Mouse (Mus musculus) lung, postnatal 14 days (tissue): ENCODE data around the gene Arel1.

Experiments used
- DNase-seq: peaks from one replicate; pipeline ENCODE4 v3.0.0; 2021

Gene Arel1

DNA sequence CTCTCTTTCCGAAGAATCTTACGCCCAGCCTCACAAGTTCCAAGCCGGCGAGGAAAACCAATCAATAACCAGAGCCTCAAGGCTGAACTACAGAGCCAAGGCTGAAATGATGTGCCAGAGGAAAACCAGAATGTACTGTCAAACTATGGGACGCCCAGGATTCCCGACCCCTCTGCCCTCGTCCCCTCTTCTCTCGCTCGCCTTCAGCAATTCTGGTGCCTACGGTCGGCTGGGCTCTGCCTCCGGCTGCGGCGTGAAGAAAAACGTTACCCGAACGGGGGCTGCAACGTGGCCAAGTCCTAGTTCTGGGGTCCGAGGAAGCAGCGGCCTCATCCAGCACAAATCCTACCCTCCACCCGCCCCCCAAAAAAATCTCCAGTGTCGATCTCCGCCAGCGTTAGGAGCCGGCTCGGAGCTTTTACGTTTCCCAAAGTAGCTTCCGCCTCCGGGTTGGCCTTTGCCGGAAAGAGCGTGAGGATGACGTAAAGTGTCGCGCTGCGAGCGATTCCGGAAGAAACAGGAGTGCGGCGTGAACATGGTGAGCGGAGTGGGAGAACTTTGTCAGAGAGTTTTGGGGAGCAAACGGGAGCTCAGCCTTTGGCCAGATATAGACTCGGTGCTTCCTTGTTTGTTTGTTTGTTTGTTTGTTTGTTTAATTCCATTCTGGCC, at the start of gene Arel1, which contains the start of gene Fcf1:
Gene Arel1, minus strand, starts transcription at position 473 of the 669 bp plus-strand sequence.
Gene Fcf1, plus strand, starts transcription at position 470 of the 669 bp plus-strand sequence.
- peak; percentile 90 for DNase-seq

DNA sequence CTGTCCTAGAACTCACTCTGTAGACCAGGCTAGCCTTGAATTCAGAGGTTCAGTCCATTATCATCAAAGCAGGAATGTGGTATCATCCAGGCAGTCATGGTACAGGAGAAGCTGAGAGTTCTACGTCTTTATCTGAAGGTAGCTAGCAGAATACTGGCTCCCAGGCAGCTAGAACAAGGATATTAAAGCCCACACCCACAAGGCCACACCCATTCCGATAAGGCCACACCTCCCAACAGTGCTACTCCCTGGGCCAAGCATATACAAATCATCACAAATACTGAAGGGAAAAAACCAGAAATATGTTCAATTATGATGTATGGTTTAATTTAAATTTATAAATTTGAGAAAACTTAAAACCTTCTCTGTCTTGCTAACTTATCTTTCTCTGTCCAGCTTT, 41.5 kb upstream of the Arel1 start:
- DNase-seq, result no peak

DNA sequence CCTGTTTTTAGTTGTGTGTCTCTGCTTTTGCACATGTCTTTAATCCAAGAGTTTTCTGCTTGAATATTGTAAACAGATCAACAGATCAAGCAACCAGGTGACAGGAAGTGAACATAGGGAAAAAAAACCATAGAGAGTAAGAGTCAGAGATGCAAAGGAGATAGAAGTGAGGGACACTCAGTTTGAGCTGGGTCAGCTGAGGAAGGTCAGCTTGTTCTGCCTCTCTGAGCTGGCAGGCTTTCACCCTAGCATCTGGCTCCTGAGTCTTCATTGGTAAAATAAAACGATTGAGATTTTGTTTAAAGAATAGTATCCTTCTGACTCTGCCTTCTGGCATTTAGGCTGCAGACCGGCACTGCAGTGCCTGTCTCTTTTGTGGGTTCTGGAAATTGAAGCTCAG, 39.8 kb upstream of the Arel1 start:
- no peak for DNase-seq

DNA sequence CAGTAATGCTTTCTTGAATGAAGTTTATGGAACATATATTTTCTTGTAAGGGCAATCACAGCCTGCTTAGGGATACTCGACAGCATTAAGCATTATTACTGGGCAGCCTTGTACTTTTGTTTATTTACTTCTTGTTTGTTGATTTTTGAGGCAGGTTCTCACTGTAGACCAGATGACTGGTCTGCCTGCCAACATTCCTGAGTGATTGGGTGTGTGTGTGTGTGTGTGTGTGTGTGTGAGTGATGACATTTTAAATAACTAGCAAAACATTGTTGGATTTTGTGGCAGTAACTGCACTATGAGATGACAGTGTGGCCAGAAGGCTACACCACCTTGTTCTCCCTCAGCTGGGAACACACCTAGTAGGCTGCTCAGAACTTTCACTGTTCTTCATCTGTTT, 39.1 kb upstream of the Arel1 start:
- peak; percentile 7 for DNase-seq

DNA sequence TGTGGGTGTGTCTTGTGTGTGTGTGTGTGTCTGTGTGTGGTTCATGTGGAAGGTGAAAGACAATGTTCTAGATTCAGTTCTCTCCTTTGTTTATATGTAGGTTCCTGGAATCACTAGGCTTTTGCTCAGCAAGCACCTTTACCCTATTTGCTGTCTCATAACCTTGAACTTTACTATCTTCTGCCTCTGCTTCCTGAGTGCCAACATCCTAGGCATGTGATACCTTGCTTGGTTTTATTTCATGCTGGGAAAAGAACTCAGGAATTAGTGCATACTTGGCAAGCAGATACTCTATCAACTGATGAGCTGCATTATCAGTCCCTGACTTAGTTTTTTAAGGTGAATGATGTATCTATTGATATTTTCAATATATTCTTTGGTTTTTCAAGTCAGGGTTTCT, 36.3 kb upstream of the Arel1 start:
- DNase-seq, result no peak

DNA sequence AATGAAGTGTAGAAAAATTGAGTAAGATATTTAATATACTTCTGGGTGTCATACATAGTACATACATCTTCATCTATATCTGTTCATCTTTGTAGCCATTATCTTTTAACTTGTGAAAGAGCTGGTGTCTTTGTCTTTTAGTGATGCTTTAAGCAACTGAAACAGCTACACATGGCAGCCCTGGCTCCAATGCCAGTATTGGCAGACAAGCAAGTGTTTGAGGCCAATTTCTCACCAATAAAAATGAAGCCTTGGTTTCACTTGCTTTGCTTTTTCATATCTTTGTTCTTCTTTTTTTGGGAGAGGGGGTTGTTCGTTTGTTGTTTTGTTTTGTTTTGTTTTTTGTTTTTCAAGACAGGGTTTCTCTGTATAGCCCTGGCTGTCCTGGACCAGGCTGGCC, 35.5 kb upstream of the Arel1 start:
- no peak for DNase-seq

DNA sequence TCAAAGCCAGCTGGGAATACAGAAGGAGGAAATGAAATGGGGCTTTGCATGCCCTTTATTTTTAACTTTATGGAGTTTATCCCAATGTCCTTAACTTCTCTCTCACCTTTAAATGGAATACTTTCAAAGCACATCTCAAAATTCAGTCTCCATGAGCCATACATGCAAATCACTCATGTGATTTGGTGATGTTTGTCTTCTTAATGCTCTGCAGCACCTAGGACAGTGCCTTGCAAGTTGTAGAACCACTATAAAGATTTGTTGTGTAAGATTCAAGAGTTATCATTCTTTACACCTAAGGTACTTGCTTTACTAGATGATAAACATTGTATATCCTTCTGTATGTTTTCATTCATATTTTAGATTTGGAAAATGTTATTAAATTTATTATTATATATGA, 28.4 kb upstream of the Arel1 start:
- DNase-seq, result no peak

DNA sequence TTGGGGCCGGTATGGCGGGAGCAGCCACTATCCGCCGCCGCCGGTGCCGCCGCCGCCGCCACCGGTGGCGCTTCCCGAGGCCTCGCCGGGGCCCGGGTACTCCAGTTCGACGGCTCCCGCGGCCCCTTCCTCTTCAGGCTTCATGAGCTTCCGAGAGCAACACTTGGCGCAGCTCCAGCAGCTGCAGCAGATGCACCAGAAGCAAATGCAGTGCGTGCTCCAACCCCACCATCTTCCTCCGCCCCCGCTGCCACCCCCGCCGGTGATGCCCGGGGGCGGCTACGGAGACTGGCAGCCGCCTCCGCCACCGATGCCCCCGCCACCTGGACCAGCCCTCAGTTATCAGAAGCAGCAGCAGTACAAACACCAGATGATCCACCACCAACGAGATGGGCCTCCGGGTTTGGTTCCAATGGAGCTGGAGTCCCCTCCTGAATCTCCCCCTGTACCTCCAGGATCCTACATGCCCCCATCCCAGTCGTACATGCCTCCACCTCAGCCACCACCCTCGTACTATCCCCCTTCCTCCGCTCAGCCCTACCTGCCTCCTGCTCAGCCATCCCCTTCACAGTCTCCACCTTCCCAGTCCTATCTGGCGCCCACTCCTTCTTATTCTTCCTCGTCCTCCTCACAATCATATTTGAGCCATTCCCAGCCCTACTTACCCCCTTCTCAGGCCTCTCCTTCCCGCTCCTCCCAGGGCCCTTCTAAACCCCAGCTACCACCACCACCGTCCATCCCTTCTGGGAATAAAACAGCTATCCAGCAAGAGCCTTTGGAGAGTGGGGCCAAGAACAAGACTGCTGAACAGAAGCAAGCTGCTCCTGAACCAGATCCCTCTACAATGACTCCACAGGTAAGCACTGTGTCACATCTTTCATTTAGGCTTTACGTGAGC, 26.1 kb upstream of the Arel1 start:
- peak; percentile 52 for DNase-seq

DNA sequence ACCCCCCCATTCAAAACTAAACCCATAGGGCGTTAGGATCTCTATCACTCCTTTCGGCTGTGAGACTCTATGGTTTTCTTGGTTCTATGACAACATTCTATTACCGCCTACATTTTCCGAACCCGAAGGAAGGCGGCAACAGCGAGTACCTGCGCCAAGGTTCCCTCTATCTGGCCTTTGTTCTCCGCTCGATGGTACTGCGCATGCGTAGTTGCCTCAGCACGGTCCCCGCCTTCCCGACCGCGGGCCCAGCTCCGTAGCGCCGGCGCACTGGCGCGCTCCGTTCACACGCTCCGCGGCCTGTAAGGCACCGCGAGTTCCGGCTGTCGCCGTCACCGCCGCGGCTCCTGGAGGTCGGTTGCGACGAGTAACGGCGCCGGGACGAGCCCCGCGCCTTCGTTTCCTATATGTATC, 25.4 kb upstream of the Arel1 start, which contains the start of gene Ylpm1:
Gene Ylpm1, plus strand, starts transcription at position 239 of the 414 bp plus-strand sequence.
- DNase-seq, result peak; percentile 98

DNA sequence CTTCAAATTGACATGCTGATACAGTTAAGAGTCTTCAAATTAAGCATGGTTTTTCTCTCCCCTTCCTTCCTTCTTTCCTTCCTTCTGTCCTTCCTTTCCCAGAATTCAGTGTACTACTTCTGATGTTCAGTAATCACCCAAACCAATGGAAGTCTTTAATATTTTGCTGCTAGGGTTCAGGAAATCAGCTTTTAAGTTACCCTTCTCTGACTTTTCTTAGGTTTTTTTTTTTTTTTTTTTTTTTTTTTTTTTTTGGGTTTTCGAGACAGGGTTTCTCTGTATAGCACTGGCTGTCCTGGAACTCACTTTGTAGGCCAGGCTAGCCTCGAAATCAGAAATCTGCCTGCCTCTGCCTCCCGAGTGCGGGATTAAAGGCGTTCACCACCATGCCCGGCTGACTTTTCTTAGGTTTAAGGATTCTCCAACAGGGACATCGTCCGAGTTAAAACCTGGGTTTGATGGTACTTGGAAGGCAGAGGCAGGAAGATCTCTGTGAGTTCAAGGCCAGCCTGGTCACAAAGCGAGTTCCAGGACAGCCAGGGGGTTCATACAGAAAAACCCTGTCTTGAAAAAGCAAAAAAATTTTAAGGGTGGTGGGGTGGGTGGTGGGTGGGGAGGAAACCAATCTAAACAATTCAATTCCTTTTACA, 24.5 kb upstream of the Arel1 start:
- no peak for DNase-seq

DNA sequence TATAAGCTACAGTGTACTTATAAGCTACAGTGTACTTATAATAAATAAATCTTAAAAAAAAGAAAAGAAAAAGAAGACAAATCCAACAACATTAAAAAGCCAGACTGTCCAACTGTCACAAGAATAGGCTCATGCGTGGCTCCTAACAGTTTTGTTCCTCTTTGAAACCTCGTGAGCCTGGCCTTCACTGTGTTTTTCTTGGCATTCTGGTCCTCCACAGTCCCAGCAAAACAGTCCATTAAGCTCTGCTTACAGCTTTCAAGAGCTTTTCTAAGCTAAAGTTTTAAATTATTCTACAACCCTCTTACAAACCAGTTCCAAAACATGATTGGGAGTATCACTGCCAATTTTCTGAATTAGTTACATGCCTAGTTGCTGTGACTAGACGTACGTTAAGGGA, 18.8 kb upstream of the Arel1 start:
- DNase-seq, result no peak

DNA sequence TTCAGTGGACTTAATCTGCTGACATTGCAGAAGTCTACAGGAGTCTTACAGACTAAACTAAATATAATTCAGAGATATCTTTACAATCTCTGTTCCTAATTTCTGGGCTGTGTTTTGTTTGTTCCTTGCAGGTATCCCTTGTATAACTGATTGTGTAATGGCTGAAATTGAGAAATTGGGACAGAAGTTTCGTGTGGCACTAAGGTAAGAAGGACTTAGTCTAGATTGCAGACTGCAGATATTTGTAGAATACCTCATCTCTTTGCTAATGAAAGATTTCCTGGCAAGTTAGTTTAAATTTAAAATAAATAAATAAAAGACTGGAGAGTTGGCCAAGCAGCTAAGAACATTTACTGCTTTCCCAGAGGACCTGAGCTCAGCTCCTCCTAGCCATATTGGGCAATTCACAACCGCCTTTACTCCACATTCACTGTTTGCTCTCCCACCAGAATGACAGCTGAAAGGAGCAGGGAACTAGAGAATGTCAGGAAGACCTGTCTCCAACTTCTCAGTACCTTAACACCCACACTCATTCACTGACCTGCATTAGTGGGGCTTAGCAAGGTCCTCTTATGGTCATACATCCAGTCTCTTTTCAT, 8.7 kb upstream of the Arel1 start:
- no peak for DNase-seq

DNA sequence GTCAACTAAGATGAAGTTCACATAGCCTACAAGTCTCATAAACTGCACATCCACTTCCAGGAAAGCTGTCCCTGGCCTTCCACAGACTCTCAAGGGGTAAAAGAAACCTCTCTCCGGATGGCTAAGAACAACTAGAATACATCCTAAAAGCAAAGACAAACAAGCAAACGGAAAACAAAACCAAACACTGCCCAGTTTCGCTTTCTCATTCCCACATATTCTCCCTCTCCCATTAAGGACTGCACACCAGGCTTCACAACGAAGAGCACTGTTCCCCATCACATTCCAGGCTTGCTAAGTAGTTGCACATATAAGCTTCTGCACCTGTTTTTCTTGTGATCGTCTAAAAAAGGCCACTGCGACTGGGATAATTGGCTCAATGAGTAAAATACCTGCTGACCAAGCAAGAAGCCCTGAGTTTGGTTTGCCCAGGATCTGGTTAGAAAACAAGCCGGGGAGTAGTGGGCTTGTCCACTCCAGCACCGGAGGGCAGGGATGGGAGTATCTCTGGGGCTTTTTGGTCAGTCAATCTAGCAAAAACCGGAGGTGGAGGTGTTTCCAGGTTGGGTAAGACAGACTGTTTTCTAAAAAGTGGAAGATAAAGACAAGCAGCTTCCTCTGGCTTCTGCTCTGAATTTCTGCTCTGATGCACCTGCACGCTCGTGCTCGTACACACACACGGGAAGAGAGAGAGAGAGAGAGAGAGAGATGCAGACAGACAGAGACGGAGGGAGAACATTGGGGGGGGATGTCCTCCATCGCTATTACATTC, 858 bp downstream of the Arel1 start:
- no peak for DNase-seq

DNA sequence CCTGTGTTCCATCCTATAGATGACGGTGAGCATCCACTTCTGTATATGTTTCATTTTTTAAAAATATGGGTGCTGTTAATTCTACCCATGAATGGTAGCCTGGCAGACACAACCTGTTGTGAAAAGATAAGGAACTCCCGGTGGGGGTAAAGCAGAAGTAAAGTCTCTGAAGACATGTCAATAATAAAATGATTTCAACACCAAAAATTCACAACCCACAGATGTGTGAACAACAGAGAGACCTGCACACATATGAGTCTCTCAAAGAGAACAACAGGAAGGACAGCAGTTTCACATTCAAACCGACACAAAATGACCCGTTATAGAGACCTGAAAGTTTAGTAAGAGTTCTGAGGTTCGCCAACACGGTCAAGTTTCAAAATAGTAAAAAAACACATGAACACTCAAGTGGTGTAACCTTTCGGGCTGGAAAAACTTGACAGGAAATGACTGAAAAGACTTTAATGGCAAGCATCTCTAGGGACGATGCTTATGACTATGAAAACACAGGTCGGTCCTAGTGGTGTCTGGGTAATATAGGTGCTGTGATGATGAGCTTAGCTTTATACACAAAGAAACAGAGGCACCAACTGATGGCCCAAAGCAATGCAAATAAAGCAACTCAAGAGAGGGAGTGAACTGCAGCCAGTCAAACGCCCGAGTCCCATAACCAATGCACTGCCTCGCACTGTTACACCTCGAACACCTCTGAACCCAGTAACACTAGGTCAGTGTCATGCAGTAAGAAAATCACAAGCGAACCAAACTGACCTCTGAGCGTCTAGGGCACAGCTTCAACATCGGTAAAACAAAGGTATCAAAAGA, 1.7 kb downstream of the Arel1 start:
- no peak for DNase-seq

DNA sequence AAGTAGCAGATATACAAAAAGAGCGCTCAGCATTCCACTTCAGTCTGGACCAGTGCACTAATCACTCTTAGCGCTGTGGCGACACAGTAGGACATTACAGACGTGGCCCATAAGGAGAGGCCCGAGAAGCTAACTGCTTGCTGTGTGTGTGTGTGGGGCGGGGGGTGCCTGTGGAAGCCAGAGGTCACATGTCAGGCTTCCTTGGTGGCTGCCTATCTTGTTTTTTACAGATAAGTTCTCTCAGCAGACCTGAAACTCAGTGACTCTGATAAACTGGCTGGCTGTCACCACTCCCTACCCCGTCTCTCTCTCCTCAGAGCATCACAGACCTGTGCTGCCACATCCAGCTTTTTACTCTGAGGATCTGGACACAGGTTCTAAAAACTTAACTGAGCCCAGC, 8.1 kb downstream of the Arel1 start:
- no peak for DNase-seq

DNA sequence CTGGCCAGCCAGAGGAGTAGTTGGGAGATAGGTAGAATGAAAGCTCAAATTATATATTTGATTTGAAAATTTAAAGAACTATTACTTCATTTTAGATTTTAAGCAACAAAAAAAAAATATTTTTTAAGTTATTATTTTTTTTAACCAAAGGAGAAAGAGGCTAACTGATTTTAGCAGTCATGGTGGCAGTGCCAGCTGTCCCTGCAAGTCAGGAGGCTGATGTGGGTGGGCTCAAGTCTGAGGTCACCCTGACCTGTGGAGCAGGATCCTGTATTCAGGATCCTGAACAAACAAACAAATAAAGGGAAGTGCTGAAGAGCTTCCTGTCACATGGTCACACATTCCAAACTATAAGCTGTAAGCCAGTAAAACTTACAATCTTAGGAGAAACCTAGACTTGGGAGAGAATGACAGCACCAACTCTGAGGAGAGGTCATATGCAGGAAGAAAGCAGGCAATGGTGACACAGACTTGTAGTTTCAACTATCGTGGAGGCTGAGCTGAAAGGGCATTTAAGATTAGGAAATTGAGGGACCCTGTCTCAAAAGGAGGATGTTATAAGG, 11.8 kb downstream of the Arel1 start:
- DNase-seq, result no peak

DNA sequence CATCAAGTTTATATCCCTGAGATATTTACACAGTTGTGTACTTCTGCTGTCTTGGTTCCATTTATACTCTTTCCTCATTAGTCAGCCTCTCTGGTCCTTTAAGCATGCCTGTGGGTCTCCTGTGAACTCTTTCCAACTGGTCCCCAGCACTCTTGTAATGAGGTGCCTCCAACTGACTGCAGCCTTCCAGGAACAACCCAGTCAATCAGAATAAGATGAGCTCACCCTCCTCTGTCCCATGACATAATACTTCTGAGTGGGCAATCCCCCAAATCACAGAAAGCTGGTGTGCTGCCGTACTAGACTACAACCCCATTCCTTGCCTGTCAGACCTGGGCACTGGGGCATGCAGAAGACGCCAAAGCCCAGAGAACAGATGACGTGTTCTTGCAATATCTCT, 14.4 kb downstream of the Arel1 start:
- peak; percentile 52 for DNase-seq

DNA sequence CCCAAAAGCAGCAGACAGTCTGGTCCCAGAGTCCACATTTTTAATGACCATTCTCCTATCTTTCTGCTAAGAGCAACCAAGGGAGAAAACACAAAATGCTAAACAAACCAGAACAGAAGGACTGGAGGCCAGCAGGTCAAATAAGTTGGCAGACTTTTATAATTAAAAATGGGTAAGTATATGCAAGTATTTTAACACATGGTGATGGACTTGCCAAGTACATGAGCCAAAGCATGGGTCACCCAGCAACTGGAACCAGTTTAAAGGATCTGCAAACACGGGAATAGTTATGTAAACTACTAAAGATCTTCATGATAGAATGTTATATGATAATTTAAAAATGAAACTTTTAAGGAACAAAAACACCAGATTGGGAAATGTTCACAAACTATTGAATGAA, 18.3 kb downstream of the Arel1 start:
- no peak for DNase-seq

DNA sequence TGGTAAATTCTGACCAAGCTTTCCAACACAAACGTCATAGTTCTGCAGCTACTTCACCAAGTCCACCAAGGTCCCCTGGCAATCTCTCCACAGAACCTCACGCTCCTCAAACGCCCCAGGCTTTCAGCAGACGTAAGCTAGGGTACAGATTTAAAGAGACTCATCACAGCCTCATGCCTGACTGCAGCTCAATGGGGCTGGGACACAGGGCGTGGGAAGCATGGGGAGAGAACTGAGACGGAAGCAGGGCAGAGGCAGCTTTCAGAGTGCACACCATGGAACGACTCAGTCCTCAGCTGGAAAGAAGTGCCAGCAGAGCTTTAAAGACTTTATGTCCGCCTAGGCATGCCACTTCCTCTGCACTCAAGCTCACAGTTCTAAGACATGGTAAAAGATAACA, 19.2 kb downstream of the Arel1 start:
- no peak for DNase-seq

DNA sequence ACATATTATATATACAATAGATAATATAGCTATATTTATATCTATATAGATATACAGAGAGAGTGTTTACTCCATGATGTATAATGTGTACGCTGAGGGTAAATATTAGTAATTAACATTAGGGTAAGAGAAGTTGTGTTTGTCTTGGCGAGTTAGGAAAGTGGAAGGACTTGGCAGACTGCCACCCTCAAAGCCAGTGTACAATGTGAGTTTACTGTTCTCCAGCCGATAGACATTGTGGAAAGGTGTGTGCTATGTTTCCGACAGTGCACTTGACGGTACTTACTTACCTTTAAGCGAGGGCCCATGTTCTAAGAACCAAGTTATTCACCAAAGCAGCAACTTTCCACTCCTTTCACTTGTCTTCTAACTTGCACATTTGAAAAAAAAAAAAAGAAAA, 19.9 kb downstream of the Arel1 start:
- DNase-seq, result peak; percentile 56
